Mouse (Mus musculus): ENCODE measurements around the gene Asb8.

GRCm38 (mm10) chr15:98213336-98213870 is 48.0 kb upstream of the Asb8 start:
- TF ChIP-seq CTCF (IDR thresholded peaks at IDR 0.05; ENCODE audit: borderline replicate concordance, extremely low read depth, insufficient read depth, insufficient read length) (no peak), POLR2A (IDR thresholded peaks at IDR 0.05; ENCODE audit: borderline replicate concordance, extremely low read depth, insufficient read depth, insufficient read length, poor library complexity, severe bottlenecking) (no peak)

Measured in brain, embryonic 14.5 days (tissue).